Mouse (Mus musculus) induced T-regulatory cell, adult 2 months (primary cell): ENCODE data around the gene Zfpl1.
"Not testable (repeated sequence)": the region's sequence is repeated elsewhere in the genome, so short reads cannot be mapped to it uniquely, and the experiment has no call there.

Source experiments
- DNase-seq: peaks from one replicate; pipeline ENCODE4 v3.0.0-alpha.2; 2012; ENCODE audit warnings: low read depth

Zfpl1 gene

DNA sequence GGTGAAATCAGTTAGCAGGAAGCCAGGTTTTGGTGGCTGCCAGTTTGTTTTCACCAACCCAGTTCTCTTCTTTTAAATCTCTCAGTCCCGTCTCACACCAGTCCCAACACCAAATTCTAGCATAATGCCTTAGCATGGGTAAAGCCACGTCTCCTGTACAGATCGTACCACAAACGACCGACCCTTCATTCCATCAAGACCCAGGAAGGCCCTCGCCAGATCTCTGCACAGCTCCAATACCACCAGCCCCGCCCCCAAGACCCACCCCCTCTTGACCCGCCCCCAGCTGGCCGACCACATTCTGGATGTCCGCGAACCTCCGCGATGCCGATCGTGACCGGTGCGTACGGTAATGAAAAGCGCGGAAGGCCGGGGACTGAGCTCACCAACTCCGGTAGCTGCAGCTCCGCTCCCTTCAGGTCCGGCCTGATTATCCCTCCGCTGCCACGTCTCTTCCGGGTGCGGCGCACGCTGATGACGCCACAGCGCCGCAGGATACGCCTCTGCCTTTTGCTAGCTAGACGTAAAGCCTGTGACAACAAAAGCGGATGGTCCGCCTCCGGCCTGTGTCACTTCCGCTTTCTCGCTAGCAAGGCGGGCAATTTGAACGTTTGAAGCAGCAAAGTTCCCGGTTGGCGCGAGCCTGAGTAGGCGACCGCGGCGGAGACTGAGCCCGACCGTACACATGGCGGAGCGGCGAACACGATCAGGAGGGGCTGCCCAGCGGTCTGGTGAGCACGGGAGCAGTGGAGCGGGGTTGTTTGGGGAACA lies at the start of gene Zfpl1, which contains the start of gene Cdca5:
Gene Zfpl1 (minus strand): TSS at position 479 of the 771 bp plus-strand sequence.
Gene Cdca5 (plus strand): TSS at position 506 of the 771 bp plus-strand sequence.
- peak; percentile 99 for DNase-seq

DNA sequence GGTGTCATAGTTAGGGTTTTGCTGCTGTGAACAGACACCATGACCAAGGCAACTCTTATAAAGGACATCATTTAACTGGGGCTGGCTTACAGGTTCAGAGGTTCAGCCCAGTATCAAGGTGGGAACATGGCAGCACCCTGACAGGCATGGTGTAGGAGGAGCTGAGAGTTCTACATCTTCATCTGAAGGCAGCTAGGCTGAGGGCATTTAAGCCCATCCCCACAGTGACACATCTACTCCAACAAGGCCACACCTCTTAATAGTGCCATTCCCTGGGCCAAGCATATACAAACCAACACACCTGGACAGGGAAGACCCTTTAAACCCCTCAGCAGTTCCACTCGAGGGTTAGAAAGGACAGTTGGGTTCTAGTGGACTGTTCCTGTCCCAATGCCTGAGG lies 48.4 kb upstream of the Zfpl1 start:
- DNase-seq, result not testable (repeated sequence)

DNA sequence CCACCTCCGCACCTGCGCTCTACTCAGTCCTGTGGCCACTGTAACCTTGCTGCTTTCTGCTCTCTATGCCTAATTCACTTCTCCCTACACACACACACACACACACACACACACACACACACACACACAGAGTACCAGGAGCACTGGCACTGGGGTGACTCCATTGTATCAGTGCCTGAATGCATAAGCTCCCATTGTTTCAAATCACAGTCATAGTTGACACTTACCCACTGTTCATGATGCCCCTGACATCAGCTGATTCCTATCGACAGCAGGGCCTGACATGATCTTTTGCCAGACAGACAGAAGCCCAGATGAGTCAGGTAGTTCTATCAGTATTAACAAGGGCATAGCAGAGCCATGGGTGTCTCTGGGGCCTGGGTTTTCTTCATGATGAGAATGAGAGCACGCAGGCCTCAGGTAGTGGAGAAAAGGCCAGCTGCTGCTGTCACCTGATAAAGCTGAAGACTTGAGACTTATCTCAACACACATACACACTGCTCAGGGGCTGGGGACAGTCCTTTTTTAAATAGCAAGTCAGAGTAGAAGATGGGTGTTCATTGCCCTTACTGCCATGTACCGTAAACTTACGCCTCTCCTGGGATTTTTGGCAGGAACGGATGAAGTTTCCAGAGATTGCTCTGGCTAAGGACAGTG lies 47.5 kb upstream of the Zfpl1 start:
- DNase-seq, result no peak

DNA sequence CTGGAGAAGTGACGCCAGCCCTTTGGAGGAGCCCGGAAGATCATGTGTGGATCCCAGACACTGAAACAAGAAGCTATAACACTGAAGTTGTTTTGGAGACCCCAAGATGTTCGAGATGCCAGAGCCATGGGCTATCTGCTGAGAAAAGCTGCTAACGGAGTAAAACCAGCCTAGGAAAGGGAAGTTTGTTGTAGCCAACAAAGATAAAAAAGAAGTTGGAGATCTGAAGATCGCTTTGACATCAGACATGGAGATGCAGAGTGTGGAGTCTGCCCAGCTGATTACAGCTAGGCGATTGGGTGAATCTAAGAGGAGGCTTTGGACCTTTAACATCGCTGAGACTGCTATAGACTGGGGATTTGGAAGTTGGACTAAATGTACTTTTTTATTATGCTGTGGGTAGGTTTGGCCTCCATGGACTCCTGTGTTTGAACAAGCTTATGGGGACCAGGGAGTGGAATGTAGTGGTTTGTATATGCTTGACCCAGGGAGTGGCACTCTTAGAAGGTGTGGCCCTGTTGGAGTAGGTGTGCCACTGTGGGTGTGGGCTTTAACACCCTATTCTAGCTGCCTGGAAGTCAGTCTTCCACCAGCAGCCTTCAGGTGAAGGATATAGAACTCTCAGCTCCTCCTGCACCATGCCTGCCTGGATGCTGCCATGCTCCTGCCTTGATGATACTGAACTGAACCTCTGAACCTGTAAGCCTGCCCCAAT lies 45.8 kb upstream of the Zfpl1 start:
- not testable (repeated sequence) for DNase-seq

DNA sequence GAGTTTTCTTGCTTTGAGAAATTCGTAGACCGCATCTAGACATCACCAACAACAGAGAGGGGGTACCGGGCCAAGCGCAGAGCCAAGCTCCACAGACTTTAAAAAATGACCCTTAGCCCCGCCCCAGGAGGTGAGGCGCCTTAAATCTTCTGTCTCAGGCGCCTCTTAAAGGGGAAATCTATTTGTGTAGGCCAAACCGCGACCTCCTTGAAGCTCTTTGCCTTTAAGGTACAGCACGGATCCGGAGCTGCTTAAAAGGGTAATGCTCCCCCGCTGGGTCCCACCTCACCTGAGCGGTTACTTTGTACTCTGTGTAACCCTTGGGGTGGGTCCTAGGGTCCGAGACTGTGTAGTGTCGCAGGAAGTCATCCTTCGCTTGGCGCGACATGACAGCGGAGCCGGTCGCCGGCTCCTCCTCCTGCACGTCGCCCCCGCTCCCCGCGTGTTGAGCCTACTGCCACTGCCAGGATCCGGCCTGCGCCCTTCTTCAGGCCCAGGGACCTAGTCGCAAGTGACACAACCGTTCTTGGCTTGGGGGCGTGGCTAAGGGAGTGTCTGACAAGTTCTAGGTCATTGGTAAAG lies 43.1 kb upstream of the Zfpl1 start, which contains the start of gene Snx15:
Gene Snx15 (minus strand): TSS at position 545 of the 582 bp plus-strand sequence.
- DNase-seq, result peak; percentile 99

DNA sequence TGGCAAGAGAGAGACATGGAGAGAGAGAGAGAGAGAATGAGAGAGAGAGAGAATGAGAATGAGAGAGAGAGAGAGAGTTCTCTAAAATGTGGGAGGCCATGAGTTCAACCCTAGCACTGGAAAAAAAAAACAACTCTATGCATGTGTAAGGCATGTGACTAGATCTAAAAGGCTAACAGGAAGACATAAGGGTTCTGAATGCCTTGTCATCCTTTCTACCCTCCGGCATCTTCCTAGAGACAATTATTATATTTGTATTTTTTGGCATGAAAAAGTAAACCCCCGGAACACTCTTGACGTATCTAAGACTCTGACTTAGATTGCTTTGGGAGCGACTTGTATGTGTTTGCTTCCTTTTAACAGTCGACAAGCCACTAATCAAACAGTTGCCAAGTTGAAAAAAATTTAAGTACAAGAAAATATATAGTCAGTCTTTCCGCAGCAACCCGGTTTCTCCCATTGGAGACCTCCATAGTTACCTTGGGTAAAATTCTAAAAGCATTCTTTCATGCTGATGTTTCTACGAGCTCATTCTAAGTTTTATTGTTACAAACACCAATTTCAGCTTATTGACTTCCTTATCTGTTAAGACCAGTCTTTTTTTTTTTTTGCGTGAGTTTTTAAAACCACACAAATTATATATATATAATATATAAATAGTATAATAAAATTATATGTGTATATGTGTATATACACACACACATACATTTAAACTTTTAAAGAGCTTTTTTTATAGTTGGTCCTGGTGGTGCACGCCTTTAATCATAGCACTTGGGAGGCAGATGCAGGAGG lies 42.2 kb upstream of the Zfpl1 start:
- peak; percentile 34 for DNase-seq

DNA sequence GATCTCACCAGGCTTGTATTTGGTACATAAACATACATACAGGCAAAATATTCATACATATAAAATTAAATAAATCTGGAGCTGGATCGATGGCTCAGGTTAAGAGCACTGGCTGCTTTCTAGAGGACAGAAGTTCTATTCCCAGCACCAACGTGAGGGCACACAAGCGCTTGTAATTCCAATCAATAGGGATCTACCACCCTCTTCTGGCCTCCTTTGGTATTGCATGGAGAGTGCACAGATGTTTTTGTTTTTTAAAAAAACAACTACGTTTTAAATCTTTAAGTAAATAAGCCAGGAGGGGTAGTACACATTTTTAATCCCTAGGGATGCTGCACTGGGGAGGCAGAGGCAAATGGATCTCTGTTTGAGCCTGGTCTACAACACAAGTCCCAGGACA lies 41.5 kb upstream of the Zfpl1 start:
- peak; percentile 91 for DNase-seq

DNA sequence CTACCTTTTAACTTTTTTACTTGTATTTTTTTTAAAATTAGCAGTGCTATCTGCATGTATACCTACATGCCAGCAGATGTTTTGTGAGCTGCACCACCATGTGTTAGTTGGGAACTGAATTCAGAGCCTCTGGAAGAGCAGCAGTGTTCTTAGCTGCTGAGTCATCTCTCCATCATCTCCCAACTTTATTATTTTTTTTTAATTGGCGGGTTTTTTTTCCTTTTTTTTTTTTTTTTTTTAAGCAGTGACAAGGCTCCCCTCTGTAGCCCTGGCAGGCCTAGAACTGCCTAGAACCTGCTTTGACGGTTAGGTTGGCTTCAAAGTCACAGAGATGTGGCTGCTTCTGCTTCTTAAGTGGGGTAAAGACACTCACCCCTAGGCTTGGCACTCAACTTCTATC lies 40.1 kb upstream of the Zfpl1 start:
- DNase-seq, result no peak

DNA sequence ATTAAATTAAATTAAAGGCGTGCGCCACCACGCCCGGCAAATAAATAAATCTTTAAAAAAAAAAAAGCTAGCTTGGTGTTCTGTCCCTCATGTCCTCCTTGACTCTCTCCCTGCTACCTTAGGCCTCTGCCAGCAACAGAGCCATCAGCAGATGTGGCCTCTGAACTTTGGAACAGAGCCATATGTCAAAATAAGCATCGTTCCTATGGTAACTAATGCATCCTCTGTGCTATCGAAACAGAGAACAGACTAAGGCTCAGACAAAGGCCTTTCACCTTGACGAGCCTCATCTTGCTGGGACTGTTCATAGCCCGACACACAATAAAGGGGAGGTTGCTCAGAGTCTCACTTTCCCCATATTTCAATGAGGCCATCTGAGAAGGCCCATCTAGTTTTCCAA lies 38.6 kb upstream of the Zfpl1 start:
- DNase-seq, result no peak

DNA sequence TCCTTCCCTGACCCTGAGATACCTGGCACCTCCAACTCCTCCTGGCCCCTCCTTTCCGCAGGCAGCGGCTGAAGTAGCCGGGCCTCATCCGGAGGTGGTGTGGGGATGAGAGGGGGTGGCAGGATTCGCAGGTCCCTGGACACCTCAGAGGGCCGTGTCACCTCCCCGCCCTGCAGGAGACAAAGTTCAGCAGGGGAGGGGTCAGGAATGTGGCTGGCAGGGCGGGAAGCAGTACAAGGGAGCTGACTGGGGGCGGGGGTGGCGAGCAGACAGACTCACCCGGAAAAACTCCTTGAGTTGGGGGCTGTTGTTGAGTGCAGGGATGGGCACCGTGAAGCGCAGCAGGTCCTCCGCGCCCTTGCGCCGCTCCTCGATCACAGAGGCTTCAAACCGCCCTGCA lies 37.0 kb upstream of the Zfpl1 start:
- DNase-seq, result no peak

DNA sequence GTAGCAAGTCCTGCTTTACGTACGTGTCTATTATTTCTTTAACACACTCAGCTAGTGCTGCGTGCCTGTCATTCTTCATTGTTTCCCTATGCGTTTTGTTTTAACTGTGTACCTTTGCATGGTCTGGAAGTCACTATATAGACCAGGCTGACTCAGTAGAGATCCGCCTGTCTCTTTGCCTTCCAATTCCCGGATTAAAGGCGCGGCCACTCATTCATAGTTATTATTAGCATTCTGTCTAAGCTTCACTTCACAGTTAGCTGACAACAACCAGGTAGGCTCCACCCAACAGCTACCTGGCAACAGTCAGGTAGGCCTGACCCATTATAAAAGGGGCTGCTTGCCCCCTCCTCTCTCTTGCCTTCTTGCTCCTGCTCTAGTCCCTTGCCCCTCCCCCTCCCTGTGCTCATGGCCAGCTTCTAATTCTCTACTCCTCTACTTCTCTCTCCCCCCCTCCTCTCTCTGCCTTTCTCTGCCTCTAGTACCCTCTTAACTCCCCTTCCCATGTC lies 34.0 kb upstream of the Zfpl1 start:
- no peak for DNase-seq

DNA sequence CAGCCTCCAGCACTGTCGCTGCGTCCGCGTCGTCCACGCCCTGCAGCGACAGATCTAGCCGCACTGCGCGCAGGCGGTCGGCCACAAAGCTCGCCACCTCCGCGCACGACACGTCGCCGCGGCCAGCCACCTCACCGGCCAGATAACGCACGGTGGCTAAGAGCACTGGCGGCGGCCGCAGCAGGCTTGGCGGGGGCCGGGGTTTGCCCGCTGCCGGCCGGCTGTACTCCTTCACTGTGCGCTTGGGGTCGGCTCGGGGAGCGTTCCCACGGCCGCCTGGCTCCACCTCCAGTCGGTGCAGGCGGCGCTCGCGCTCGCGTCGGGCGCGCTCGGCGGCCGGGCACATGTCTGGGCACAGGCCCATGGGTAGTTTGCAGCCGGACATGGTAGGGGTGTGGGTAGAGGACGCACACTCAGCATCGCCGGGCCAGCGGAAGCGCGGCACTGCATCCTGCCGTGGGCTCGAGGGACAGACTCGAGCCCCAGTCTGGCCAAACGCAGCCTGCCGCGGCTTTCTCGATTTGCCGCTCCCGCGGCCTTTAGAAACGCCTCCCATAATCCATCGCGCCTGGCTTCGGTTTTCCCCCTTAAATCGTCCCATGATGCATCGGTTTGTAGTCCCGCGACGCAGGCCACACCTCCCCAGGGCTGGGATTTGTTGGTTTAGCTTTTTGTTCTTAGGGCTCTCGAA lies 33.4 kb upstream of the Zfpl1 start, which contains the start of gene Sac3d1:
Gene Sac3d1 (minus strand): TSS at position 665 of the 691 bp plus-strand sequence.
- peak; percentile 96 for DNase-seq

DNA sequence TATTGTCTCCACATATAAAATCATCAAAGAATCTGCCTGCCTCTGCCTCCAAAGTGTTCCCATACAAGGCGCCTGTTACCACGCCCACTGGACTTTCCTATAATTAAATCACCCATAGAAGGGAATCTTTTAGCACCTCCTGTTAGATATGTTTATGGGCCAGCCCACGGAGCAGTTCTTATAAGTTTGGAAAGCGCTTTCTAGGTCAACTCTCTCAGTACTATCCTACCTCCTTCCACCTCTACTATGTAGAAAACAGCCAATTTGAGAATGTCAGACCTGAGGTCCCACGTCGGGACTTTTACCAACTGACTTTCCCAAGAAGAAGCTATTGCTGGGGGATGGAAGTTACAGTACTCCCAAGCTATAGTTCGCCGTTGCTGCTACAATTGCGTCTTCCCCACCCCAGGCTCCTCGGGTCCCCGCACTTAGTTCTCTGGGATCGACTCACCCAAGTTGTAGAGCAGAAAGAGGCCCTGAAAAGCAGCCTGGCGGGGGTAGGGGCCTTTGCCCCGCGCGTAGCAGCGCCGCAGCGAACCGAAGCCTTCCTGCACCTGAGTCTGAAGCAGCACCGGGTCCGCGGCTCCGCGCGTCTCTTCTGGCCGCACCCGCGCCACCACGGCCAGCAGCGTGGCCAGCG lies 32.7 kb upstream of the Zfpl1 start:
- peak; percentile 36 for DNase-seq

DNA sequence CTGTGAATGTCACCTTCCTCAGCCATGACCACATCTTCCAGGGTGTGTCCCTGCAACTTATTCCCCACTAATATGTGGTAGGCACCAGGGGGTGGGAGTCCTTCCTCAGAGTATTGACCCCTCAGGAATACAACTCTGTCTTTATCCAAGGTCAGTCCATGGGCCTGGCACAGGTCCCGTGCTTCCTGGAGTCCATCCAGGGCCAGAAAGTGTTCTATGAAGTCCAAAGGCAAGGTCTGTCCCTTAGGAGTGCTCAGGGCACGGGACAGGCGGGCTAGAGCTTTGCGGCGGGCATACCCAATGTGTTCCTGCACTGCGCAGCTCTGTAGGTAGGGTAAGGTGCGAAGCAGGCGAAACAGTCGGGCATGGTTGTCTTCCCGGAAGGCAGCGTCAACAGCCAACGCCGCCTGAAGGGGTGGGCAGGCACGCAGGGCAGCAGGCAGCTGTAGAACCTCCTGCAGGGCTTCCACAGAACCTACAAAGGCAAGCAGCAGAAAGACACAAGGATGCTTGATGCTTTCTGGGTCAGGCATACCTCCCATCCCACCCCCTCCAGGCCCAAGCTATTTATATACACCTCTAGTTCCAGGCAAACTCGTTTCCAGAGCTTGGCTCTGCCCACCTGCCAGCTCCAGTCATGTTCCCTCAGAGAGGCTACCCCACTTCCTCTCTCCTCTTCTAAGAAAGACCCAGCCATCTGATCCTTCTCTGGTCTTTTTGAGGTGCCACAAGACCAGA lies 31.5 kb upstream of the Zfpl1 start:
- DNase-seq, result no peak

DNA sequence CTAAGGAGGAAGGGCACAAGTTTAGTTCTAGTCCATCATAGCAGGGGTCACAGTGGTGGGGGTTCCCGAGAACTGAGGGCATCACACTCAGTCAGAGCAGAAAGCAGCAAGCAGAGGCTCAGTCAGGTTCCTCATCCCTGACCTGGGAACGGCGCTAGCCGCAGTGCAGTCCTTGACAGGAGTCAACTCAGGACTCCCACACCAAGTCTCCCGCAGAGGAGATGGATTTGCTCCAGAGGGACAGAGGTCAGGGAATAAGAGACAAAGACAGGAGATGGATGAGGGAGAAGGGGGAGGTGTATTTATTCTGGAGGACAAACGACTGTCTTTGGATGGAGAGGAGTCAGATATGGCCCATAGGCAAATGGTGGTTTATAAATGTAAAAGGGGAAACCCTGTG lies 28.4 kb upstream of the Zfpl1 start:
- no peak for DNase-seq

DNA sequence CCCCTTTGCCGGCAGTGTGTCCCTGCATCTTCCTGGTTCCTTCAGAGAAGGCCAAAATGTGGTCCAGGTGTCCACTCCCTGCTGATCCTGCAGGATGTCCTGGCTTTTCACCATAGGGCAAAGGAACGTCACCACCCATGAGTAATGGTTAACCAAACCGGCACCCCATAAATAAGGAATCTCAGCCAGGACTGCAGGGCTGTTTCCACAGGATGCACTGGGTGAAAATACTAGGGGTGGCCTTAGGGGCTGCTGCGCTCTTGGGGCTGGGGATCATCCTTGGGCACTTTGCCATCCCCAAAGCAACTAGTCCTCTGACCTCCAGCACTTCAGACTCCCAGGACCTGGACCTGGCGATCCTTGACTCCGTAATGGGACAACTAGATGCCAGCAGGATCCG lies 20.8 kb upstream of the Zfpl1 start, which contains the start of gene Naaladl1:
Gene Naaladl1 (plus strand): TSS at position 197 of the 400 bp plus-strand sequence.
- no peak for DNase-seq

DNA sequence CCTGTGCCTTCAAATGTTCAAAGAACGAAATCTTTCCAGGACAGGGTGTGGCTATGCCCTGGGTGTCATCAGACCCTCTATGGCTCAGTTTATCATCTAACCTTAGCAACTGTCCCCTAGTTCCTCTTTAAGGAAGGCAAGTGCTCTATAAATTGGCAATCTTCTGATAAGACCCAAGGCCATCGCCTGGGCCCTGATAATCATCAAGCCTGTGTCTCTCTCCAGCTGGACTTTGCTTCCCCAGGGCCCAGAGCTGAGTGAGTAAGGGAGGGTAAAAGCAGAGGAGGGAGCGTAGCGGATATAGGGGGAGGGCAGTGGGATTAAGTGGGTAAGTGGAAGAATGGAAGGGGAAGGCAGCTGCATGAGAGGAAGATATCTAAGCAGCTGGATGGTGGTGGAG lies 19.7 kb upstream of the Zfpl1 start:
- DNase-seq, result no peak

DNA sequence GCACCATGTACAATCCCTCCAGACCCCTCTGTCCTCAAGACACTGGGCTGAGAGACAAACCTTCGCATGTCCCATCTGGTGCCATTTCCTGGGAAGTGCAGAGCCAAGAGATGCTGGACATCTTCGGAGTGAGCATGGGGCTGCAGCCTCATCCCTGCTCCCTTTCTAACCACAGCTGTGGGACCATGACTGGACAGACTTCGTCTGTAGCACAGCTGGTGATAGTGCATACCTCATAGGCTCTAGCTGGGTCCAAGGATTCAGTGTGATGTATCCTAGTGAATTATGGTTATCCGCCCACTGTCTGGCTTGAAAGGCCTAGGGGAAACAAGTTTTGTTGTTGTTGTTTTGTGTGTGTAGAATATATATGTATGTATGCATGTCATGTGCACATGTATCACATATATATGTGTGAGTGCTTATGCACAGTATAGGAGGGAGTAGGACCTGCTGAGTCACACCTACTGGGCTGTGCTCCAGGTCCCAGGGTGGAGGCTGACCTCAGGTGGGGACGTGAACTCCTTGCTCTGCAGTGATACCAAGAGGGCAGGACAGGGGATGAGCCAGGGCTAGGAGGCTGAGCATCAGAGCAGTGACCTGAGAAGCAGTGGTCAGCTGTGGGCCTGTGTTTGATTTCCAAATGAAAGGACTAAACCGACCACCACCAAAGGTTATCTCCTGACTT lies 17.6 kb upstream of the Zfpl1 start:
- no peak for DNase-seq

DNA sequence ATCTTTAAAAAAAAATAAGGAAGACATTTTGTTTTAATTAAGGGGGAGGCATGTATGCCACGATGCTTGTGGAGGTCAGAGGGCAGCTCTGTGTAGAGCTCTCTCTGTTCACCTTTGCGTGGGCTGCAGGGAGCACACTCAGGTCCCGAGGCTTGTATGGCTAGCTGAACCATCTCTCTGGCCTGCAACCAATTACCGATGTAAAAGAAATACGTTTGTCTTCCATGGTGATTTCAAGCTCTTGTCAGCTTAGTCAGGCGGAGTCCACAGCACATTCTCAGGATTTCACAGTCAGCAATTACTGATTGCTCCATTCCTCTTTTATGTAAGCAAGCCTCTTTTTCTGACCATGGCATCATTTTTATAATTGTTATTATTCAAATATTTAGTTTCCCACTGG lies 16.4 kb upstream of the Zfpl1 start:
- no peak for DNase-seq
